Mouse (Mus musculus) bone marrow macrophage, adult 2 months (primary cell): ENCODE results near the gene Ccdc85b.

Experiments
- CTCF ChIP-seq: IDR thresholded peaks from 2 replicates; pipeline ENCODE4 v1.5.1; 2012; ENCODE audit warnings: low read depth, mild to moderate bottlenecking, low read length, moderate library complexity
- POLR2A ChIP-seq: IDR thresholded peaks from 2 replicates; pipeline ENCODE4 v1.6.1; 2012; ENCODE audit warnings: mild to moderate bottlenecking, low read depth, low read length, borderline replicate concordance

GRCm38 (mm10) chr19:5455568-5455967, 2.1 kb downstream of the Ccdc85b start:
- TF ChIP-seq CTCF (no peak), POLR2A (no peak)
